Mouse (Mus musculus) midbrain, embryonic 13.5 days (tissue): ENCODE data around the gene Tram2. TPM values are rescaled to one million over a fixed set of nuclear protein-coding genes. Genes with fewer than 3 reads are reported as not detected.

Experiments
- ATAC-seq: fragments of 200-750 bp; cut with Nextera tagmentation; 2 replicates; pipeline ENCODE4 v1.8.0; 2017; ENCODE audit warnings: mild to moderate bottlenecking, moderate TSS enrichment, moderate library complexity
- H3K27ac ChIP-seq: fragments of 300-500 bp; sonication (generic); 2 replicates; pipeline ENCODE4 v1.5.1; 2015; ENCODE audit warnings: inconsistent platforms, mild to moderate bottlenecking, moderate library complexity
- H3K27me3 ChIP-seq: fragments of 300-500 bp; sonication (generic); 2 replicates; pipeline ENCODE4 v1.6.1; 2015; ENCODE audit warnings: mild to moderate bottlenecking, inconsistent platforms
- H3K36me3 ChIP-seq: fragments of 300-500 bp; sonication (generic); 2 replicates; pipeline ENCODE4 v1.6.1; 2015; ENCODE audit warnings: mild to moderate bottlenecking, inconsistent platforms
- H3K4me1 ChIP-seq: fragments of 300-500 bp; sonication (generic); replicated peaks from 2 replicates; pipeline ENCODE4 v1.6.1; 2015; ENCODE audit warnings: inconsistent platforms
- H3K4me2 ChIP-seq: fragments of 300-500 bp; sonication (generic); replicated peaks from 2 replicates; pipeline ENCODE4 v1.6.1; 2015; ENCODE audit warnings: moderate library complexity, mild to moderate bottlenecking, inconsistent platforms
- H3K4me3 ChIP-seq: fragments of 300-500 bp; sonication (generic); replicated peaks from 2 replicates; pipeline ENCODE4 v1.5.1; 2015; ENCODE audit warnings: mild to moderate bottlenecking, inconsistent platforms
- H3K9ac ChIP-seq: fragments of 300-500 bp; sonication (generic); replicated peaks from 2 replicates; pipeline ENCODE4 v1.6.1; 2015; ENCODE audit warnings: mild to moderate bottlenecking, inconsistent platforms
- H3K9me3 ChIP-seq: fragments of 300-500 bp; sonication (generic); 2 replicates; pipeline ENCODE4 v1.6.1; 2016; ENCODE audit warnings: mild to moderate bottlenecking, inconsistent platforms
- WGBS: fragments of 180-500 bp; shearing (Covaris S2); methylation state at CpG from one replicate; pipeline ENCODE4 v1.1.7; 2015; 5-methylcytosine and 5-hydroxymethylcytosine counted together
- polyA plus RNA-seq: library from polyadenylated mRNA; unstranded; fragments of >200 nt; fragmentation: Nextera tagmentation; extraction: Ambion mirVana; gene quantifications from 2 replicates; pipeline ENCODE4 v1.2.1, GENCODE M21; 2015

Gene Tram2
- polyA plus RNA-seq, 1 experiment from 2014 or later: 2.5 TPM

DNA sequence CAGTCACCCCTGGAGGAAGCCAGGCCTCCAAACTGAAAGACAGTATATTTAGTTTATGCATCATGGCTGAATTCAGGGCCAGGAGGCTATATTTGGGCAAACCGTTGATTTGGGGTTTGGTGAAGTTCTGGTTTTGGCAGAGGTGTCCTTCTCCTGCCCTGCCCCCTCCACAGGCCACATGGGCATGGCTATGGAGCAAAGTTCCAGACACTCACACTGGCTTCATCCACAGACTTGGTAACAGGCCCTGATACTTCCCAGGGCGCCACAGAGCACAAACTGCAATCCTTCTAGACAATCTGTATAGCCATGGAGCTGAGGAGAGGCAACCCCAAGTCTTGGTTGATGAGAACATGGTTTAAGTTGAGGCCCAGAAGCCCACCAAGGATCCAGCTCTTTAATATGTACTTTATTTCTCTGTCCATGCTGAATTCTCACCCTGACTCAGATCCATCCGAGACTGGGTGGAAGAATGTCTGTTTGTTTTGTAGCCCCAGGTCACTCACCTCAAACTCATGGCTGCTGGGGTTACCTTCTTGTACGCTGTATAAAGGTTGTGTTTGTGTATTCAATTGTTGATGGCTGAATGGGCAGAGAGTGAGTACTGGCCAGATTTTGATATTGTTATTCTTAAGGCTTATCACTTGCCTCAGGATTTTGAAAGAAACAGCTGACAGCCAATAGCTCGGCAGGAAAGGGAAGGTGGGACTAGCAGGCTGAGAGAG, 19.5 kb downstream of the Tram2 start:
- H3K4me2 ChIP-seq: no peak overlapping the region
- H3K4me1 ChIP-seq: no peaks in the 10 kb centered on the region
- H3K27ac ChIP-seq: no peak overlapping the region
- no peaks in the 10 kb centered on the region; the same call in 1 of the 2 replicates for H3K9me3 ChIP-seq
- H3K36me3 ChIP-seq: no peaks in the 10 kb centered on the region
- H3K27me3 ChIP-seq: no peaks in the 10 kb centered on the region
- no peak for ATAC-seq
- H3K4me3 ChIP-seq: no peak overlapping the region
- 86% methylated on average over 5 of the region's 5 CpGs for WGBS
- no peak overlapping the region for H3K9ac ChIP-seq

DNA sequence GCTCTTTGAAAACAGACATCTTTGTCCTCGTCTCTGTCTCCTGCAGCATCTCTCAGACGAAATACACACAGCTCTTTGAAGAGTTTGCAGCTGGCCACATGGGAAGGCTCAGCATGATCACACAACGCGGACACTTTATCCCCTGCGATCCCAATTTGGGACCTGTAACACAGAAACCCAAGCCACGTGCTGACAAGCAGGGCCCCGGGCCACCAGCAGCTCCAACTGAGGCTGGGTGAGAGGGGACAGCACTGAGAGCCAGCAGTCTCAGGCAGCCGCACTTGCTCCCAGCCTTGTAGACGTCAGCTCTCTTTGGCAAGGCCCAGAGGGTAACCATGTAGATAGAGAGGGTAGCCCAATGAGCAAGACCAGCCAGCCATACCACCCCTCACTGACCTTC, 26.0 kb downstream of the Tram2 start:
- Histone ChIP-seq H3K4me3 (no peak overlapping the region), H3K4me2 (no peak overlapping the region), H3K36me3 (no peaks in the 10 kb centered on the region), H3K9ac (no peak overlapping the region), H3K4me1 (peaks cover 27% of the 10 kb centered on the region), H3K9me3 (no peaks in the 10 kb centered on the region; the same call in 1 of the 2 replicates), H3K27me3 (no peaks in the 10 kb centered on the region), H3K27ac (peak overlapping the region; percentile 59)
- 46% methylated on average over 9 of the region's 9 CpGs for WGBS
- ATAC-seq: peak; percentile 57; the same call in 1 of the 2 replicates

DNA sequence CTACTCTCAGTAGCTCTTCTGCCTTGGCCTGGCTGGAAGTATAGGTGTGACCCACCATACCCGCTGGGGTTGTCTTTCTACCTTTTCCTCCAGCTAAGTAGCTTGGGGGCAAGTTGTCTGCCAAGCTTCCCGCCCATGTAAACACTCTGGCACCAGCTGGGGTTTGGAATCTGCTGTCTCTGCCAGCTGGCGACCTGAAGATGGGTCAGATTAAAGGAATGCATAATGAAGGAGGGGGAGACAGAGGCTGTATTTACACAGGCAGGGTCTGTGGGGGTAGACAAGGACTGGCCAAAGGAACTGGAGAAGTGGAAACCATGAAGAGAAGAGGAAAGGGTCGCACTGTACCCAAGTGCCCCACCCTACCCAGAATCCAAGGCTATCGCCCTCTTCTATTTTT, 26.4 kb downstream of the Tram2 start:
- no peaks in the 10 kb centered on the region for H3K9me3 ChIP-seq
- no peak overlapping the region for H3K4me3 ChIP-seq
- peak overlapping the region; percentile 59 for H3K27ac ChIP-seq
- peak; percentile 82 for ATAC-seq
- H3K4me2 ChIP-seq: no peak overlapping the region
- WGBS: 36% methylated on average over 5 of the region's 5 CpGs
- H3K4me1 ChIP-seq: peaks cover 27% of the 10 kb centered on the region
- H3K36me3 ChIP-seq: no peaks in the 10 kb centered on the region
- no peak overlapping the region for H3K9ac ChIP-seq
- H3K27me3 ChIP-seq: no peaks in the 10 kb centered on the region

DNA sequence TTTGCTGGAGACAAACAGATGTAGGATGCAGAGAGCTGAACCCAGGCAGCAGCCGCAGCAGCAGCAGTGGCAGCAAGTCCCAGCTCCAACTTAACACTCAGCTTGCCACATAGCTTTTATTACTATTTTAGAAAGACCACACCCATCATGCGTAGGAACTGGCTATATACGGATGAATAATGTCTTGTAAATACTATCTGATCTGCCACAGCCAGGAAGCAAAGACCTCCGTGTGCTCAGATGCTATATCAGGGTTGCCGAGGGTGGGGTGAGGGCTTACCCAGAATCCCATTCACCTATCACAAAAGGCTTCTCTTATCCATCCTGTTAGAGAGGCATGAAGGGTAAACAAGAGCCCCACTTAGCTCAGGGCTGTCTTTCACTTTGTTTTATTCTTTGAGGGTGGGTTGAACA, 26.9 kb downstream of the Tram2 start:
- no peaks in the 10 kb centered on the region for H3K9me3 ChIP-seq
- peaks cover 27% of the 10 kb centered on the region for H3K4me1 ChIP-seq
- peak overlapping the region; percentile 59; the same call in 1 of the 2 replicates for H3K27ac ChIP-seq
- H3K4me2 ChIP-seq: no peak overlapping the region
- H3K36me3 ChIP-seq: no peaks in the 10 kb centered on the region
- no peak overlapping the region for H3K4me3 ChIP-seq
- no peaks in the 10 kb centered on the region for H3K27me3 ChIP-seq
- peak; percentile 62 for ATAC-seq
- 46% methylated on average over 5 of the region's 5 CpGs for WGBS
- no peak overlapping the region for H3K9ac ChIP-seq

DNA sequence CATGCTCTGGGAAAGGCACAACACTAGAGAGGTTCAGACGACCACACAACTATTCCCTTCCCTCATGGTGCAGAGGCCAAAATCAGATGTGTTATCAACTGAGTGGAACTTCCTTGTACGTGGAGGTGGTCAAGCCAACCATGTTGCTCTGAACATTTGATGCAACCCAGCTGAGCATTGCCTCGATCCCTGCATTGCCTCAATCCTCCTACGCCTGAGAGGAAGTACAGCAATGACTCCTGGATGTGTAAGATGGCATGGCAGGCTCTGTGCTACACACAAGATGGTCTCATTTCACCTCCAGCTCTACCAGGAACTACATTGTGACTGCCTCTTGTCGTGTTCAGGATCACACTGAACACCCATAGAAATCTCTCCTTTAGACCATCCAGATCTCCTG, 30.0 kb downstream of the Tram2 start:
- H3K27me3 ChIP-seq: no peaks in the 10 kb centered on the region
- peaks cover 27% of the 10 kb centered on the region for H3K4me1 ChIP-seq
- H3K27ac ChIP-seq: no peak overlapping the region
- no peak overlapping the region for H3K9ac ChIP-seq
- no peaks in the 10 kb centered on the region for H3K36me3 ChIP-seq
- ATAC-seq: no peak
- H3K9me3 ChIP-seq: no peaks in the 10 kb centered on the region
- no peak overlapping the region for H3K4me2 ChIP-seq
- 92% methylated on average over 5 of the region's 5 CpGs for WGBS
- H3K4me3 ChIP-seq: no peak overlapping the region

DNA sequence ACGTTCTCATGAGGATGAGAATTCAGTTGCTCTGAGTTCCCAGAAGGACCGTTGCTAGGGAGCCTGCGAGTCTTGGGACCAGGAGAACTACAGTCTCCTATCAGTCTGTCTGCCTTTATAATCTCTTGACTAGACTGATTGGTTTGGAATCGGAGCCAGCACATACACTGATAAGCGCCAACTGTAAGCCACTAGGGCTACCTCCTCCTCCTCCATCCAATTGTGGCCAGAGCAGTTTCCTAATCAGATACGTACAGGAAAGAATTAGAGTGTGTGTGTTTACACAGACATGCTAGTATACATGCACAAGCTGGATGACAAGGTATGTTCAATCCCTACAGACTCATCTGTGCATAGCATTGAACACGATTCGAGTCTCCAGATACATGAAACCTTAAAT, 30.6 kb downstream of the Tram2 start:
- ATAC-seq: no peak
- H3K27ac ChIP-seq: no peak overlapping the region
- H3K4me3 ChIP-seq: no peak overlapping the region
- H3K4me2 ChIP-seq: no peak overlapping the region
- H3K9me3 ChIP-seq: no peaks in the 10 kb centered on the region
- H3K4me1 ChIP-seq: peaks cover 22% of the 10 kb centered on the region
- 89% methylated on average over 8 of the region's 8 CpGs for whole genome bisulfite sequencing
- no peak overlapping the region for H3K9ac ChIP-seq
- no peaks in the 10 kb centered on the region for H3K36me3 ChIP-seq
- no peaks in the 10 kb centered on the region for H3K27me3 ChIP-seq

DNA sequence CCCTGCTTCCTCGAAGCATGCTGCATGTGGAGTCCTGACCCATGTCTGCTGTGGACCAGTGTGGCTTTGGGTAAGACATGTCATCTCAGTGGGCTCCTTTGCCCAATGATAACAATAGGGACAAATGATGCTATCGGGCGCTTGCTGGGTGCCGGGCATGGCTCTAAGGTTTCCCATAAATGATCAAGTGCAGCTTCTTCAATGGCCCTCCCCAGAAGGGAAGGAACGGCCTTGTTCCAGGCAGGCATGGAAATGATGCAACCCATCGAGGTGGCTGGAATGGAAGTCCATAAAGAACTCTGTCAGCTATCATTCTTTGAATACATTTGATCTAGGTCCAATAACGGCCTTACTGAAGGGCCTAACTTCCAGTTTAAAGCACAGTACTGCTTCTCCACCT, 36.6 kb downstream of the Tram2 start:
- H3K36me3 ChIP-seq: no peaks in the 10 kb centered on the region
- no peak overlapping the region for H3K4me2 ChIP-seq
- H3K4me3 ChIP-seq: no peak overlapping the region
- no peaks in the 10 kb centered on the region for H3K9me3 ChIP-seq
- WGBS: 91% methylated on average over 7 of the region's 7 CpGs
- no peak overlapping the region for H3K9ac ChIP-seq
- no peak overlapping the region for H3K27ac ChIP-seq
- no peaks in the 10 kb centered on the region for H3K27me3 ChIP-seq
- no peak for ATAC-seq
- no peaks in the 10 kb centered on the region for H3K4me1 ChIP-seq

DNA sequence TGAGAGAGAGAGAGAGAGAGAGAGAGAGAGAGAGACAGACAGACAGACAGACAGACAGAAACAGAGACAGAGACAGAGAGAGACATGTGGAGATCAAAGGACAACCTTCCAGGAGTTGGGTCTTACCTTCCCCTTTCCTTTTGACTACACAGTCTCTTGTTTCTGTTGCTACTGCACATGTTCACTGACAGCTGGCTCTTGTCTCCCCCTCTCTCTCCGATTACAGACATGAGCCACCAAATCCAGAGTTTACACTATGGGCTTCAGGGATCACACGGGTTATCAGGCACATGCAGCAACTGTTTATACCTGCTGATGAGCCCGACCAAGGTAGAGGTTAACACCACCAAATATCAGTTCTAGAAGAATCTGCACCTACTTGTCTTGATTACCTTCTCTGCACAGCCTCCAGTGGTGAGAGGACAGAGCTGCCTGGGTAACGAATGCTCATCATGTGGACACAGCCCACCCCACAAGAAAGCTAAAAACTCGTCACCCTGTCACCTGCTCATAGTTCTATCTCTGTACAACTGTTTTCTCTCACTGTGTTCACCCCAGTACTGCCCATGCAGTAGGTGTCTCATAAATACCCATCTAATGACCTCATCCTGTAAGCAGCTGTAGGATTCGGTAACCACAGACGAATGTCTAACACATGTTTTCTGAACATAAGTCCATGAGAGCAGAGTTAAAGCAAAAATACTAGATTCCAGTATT, 38.3 kb downstream of the Tram2 start:
- H3K27me3 ChIP-seq: no peaks in the 10 kb centered on the region
- WGBS: 90% methylated on average over 7 of the region's 7 CpGs
- no peak overlapping the region for H3K4me2 ChIP-seq
- no peak for ATAC-seq
- H3K4me1 ChIP-seq: no peaks in the 10 kb centered on the region
- H3K27ac ChIP-seq: no peak overlapping the region
- H3K9me3 ChIP-seq: no peaks in the 10 kb centered on the region
- H3K4me3 ChIP-seq: no peak overlapping the region
- no peaks in the 10 kb centered on the region for H3K36me3 ChIP-seq
- no peak overlapping the region for H3K9ac ChIP-seq

DNA sequence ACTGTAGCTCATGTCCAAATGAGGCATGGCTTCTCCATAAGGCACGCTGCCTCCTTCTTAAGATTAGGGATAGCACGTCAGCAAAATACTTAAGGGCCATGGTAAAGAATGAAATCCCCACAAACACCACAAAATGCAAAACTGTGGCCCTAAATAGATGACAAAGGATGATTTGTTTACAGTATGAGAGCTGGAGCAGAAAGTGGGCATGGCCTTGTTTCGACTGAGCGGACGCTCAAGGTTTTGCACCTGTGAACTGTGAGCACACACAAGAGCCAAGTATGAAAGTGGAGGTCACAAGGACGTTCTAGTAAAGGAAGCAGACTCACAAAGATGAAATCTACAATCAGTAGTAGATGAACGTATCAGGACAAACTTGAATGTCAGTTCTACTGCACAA, 38.9 kb downstream of the Tram2 start:
- no peak for ATAC-seq
- no peaks in the 10 kb centered on the region for H3K27me3 ChIP-seq
- no peak overlapping the region for H3K9ac ChIP-seq
- WGBS: 92% methylated on average over 7 of the region's 7 CpGs
- H3K9me3 ChIP-seq: no peaks in the 10 kb centered on the region
- no peak overlapping the region for H3K4me3 ChIP-seq
- no peak overlapping the region for H3K4me2 ChIP-seq
- no peaks in the 10 kb centered on the region for H3K36me3 ChIP-seq
- H3K27ac ChIP-seq: no peak overlapping the region
- no peaks in the 10 kb centered on the region for H3K4me1 ChIP-seq

DNA sequence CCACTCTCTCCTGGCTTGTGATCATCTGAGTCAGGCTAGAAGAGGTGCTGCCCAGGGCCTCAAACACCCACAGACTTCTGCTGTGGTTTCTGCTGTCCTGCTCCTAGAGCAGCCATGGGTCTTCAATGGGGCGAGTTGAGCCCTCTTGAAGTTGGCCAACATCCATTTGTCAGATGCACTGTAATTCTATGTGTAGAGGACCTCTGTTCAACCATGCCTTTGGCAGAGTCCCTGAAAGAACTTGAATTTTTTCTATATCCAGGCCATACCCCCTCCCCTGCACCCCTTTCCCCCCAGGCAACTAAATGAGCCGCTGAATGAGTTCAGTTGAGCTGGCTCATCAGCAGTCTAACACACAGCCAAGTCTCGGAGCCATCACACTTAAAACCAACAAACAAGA, 39.5 kb downstream of the Tram2 start:
- H3K9me3 ChIP-seq: no peaks in the 10 kb centered on the region
- H3K9ac ChIP-seq: no peak overlapping the region
- ATAC-seq: no peak
- no peaks in the 10 kb centered on the region for H3K4me1 ChIP-seq
- WGBS: 91% methylated on average over 3 of the region's 3 CpGs
- no peak overlapping the region for H3K27ac ChIP-seq
- no peak overlapping the region for H3K4me3 ChIP-seq
- H3K27me3 ChIP-seq: no peaks in the 10 kb centered on the region
- H3K36me3 ChIP-seq: no peaks in the 10 kb centered on the region
- H3K4me2 ChIP-seq: no peak overlapping the region

DNA sequence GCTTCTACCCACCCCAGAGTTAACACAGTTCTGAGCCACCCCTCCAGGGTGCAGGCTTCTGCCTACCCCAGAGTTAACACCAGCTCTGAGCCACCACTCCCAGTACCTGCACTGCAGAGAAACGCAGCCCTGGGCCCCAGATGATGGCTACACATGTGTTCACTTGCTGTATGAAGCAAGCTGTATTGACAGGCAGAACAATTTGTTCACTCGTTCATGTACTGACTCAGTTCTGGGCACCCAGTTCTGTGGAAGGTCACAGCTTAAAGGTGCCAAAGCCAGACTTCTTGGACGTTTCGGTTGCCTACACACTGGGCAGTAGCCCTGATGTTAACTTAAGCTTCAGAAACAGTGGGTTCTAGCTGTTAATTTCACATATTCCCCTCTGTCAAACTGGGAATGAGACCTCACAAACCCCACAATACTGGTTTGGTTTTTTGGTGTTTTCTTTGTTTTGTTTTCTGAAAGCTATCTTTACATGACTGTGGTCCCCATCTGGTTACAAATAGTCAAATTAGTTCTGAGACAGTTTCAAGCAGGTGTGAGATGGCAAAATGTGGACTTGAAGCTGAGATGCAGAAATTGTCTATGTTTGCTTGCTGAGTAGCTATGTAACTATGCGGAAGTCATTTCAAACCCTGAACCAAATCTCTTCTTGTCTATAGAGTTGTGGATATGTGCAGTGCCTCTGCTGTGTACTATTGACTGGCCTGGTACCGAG, 41.0 kb downstream of the Tram2 start:
- H3K4me1 ChIP-seq: no peaks in the 10 kb centered on the region
- H3K27ac ChIP-seq: no peak overlapping the region
- H3K9me3 ChIP-seq: no peaks in the 10 kb centered on the region
- no peaks in the 10 kb centered on the region for H3K27me3 ChIP-seq
- no peaks in the 10 kb centered on the region for H3K36me3 ChIP-seq
- 91% methylated on average over 6 of the region's 6 CpGs for WGBS
- H3K4me3 ChIP-seq: no peak overlapping the region
- H3K9ac ChIP-seq: no peak overlapping the region
- ATAC-seq: no peak
- no peak overlapping the region for H3K4me2 ChIP-seq

DNA sequence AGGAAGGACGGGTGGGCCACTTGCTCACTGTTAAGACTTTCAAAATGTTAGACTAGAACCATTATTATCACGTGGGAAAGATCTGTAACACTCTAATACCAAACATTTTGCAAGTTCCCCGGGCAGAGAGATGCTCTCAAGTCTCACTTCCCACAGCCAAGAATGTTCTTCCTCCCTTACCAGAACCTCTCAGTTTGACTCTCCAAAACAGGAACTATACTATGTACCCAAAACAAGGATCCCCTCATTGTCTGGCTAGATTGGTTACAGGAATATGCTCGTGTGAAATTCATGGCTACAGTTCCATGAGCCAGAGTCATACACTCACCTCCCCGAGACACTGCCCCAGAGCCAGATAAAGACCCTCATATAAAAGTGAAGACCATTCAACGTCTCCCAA, 43.2 kb downstream of the Tram2 start:
- ATAC-seq: no peak

More for the DNA sequence above, 43.2 kb downstream of the Tram2 start:
- Histone ChIP-seq H3K27ac (no peak overlapping the region), H3K4me3 (no peak overlapping the region), H3K9ac (no peak overlapping the region), H3K36me3 (no peaks in the 10 kb centered on the region), H3K4me2 (no peak overlapping the region), H3K4me1 (no peaks in the 10 kb centered on the region), H3K27me3 (no peaks in the 10 kb centered on the region), H3K9me3 (no peaks in the 10 kb centered on the region)
- 91% methylated on average over 6 of the region's 6 CpGs for WGBS
